Mouse (Mus musculus): ENCODE measurements at regions not wholly inside any gene's neighbourhood (a gene's known extent, or its start where the extent isn't known, plus 50 kb on each side); places are given as distances from the start of the nearest gene placed in this dataset.
A peak's percentile ranks its signal among the peaks of the same experiment; 100 is the strongest.
"Not testable (repeated sequence)": the region's sequence is repeated elsewhere in the genome, so short reads cannot be mapped to it uniquely, and the experiment has no call there.

DNA sequence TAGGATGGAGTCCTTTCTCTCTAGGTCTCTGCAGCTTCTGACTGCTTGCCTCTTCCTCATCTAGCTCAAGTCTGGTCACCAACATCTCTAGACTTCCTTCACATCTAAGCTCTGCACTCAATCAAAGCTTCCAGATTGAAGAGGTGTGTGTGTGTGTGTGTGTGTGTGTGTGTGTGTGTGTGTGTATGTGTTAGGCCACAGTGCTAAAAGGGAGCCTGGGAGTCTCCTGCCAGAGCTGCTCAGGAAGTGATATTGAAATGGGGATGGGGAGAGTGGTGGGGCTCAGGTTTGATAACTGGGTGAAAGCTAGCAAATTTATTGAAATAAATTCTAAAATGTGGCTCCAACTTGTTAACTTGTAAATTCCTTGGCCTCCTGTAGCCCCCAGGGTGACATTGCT lies 73.3 kb downstream of the Gm31371 start:
- DNase-seq (ENCODE audit: low spot score in 2 of 2), result peak in 1 of 2 experiments; percentile 22

DNA sequence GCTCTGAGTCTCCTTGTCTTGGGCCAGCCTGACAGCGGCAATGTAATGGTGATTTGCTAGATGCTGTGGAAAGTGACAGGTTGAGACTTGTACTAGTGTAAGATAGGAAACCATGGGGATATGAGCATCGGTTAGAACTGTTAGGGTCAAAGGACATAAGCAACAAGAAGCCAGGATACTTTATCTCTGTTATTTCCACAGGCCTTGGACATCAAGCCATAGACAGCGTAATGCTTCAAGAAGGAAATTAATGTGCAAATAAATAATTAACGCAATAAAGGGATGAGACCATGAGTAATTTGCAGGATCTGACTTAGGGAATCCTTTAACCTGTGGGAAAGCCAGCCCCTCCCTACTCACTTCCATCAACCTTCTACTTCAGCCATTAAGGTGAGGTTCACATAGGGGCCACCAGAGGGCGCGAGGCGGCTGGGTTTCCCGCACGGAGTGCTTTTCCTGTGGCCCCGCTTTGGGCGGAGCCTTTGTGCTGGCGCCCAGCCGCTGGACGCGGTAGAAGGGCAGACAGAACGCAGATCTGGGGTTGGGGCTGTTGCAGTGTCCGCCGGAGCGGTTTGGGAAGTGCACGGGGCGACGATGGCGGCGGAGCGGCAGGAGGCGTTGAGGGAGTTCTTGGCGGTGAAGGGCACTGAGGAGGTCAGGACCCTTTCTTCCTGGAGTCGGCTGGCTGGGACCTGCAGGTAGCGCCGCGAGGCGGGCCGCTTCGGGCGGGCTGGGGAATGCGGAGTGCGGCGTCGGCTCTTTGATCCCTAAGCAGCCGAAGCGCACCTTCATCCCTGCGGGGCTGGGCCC lies 76.5 kb downstream of the Gm31371 start:
- DNase-seq (ENCODE audit: low spot score in 2 of 2), result peak; percentile 27 to 55

DNA sequence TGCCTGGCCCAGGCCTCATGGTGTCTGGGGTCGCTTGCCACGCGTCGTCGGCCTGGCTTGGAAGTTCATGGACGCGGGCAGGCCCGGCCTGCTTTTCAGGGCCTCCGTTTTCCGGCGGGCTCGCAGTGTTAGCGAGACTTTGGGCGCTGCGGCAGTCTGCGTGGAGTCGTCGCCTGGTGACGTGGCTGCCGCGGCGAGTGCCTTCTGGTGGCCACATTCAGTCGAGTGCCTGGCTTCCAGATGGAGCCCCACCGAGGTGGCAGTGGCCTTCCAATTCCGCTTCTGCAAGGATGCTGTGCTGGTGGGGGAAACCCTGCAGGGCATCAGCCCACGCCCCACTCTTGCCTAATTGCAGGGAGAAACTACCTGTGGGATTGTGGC lies 77.1 kb downstream of the Gm31371 start:
- DNase-seq (ENCODE audit: low spot score in 2 of 2), result not testable (repeated sequence)

- peak; percentile 26 to 44 for DNase-seq (ENCODE audit: low spot score in 2 of 2)
Observed at GRCm38 (mm10) chr8:20008106-20008505, 104.9 kb downstream of the Gm31371 start.

DNA sequence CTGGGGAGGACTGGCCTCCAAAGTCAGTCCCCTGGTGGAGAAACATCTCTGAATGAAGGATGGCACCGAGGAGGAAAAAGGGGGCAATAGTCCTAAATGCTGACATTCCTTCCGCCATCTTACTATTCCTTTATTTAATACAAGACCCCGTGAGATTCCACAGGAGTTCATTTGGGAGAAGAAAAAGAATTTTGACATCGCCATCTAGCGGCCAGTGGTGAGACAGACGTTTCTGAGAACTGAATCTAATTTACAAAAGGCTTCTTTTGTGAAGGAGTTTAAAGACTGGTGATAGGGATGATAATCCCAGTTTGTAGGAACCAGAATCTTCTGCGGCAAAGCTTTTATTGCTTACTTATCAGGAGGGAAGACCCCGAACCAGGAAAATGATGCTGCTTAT lies 107.8 kb downstream of the Gm31371 start:
- DNase-seq (ENCODE audit: low spot score in 2 of 2), result not testable (repeated sequence)

GRCm38 (mm10) chr8:20013278-20013677 lies 110.1 kb downstream of the Gm31371 start:
- not testable (repeated sequence) for DNase-seq (ENCODE audit: low spot score in 2 of 2)

DNA sequence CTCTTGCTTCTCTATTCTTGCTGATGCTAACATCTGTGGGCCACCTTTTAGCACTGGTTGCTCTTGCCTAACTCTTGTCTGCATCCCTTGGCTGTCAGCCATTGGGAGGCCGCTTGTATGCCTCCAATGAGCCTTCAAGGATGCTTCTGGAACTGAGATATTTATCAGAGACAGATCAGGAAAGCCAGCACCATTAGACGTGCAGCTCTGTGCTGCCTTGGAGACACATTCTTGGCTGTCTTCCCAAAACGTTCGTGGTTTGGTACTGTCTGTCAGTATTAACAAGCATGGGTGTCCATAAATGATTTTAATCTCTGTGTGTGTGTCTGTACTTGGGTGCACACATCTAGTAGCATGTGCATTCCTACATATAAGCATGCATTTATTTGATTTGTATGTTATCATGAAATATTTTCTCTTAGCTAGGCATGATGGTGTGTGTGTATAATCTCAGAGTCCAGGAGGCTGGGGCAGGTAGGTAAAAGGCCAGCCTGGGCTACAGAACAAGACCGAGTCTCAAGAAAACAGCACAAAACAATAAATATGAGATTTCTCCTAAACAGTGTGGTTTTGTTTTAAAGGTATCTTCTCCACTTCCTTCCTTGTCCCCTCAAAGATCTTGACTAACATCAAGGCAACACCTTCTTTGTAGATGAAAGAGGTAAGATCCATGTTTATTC lies 111.4 kb downstream of the Gm31371 start:
- DNase-seq (ENCODE audit: low spot score in 2 of 2), result not testable (repeated sequence)

GRCm38 (mm10) chr8:20015411-20016081 lies 112.4 kb downstream of the Gm31371 start:
- not testable (repeated sequence) for DNase-seq (ENCODE audit: low spot score in 2 of 2)

DNA sequence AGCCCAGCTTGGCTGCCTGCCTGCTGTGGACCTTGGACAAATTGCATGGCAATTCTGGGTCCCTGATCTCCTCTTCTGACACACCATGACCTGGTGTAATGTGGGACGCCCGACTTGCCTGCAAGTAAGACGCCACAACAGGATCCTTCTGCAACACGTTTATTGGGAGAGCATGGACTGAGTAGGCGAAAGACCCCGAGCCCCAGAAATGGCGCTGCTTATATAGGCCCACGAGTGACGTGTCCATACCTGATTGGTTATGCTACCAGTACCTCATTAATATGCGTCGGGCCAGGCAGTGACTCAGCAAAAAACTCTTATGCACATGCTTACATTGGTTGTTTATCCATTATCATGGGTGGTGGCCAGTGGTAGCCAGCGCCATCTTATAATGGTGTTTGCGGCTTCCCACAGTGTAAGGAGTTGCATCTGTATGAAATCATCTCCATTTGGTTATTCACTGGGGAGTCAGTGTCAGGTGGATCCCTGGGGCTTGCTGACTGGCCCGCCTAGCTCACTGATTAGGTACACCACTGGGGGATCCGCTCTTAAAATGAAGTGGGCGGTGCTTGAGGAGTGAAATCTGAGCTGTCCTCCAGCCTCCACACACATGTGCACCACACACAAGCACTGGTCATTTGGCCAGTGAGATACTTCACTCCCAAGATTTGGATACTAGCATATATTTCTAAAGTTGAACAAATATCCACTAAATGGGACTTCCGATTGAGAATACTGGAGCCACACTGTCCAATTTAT lies 113.1 kb downstream of the Gm31371 start:
- DNase-seq (ENCODE audit: low spot score in 2 of 2), result peak; percentile 21 to 37

GRCm38 (mm10) chr8:20025521-20025920 lies 122.3 kb downstream of the Gm31371 start:
- not testable (repeated sequence) for DNase-seq (ENCODE audit: low spot score in 2 of 2)

DNA sequence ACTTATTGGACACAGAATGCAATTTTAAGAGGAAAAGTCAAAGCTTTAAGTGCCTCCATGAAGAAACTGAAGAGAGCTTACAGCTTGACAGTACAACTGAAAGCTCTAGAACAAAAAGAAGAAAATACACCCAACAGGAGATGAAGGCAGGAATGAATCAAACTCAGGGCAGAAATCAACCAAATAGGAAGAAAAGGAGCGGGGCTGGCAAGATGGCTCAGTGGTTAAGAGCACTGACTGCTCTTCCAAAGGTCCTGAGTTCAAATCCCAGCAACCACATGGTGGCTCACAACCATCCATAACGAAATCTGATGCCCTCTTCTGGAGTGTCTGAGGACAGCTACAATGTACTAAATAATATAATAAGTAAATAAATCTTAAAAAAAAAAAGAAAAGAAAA lies 124.8 kb downstream of the Gm31371 start:
- peak in 1 of 2 experiments; percentile 29 for DNase-seq (ENCODE audit: low spot score in 2 of 2)

DNA sequence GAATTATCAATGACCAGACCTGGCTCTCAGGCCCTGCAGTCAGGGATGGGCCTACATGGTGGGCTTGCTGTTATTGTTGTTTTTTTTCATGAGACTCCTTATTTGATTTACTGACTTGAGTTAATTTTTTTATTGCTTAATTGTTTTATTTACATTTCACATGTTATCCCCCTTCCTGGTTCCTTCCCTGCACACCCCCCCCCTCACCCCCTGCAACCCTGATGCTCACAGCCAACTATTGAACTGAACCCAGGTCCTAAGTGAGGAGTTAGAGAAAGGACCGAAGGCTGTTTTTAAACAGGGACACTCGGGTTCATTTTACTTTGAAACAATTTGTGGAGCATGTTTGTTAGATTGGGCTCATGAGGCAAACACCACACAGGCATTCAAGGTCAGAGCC lies 126.9 kb downstream of the Gm31371 start:
- not testable (repeated sequence) for DNase-seq (ENCODE audit: low spot score in 2 of 2)

DNA sequence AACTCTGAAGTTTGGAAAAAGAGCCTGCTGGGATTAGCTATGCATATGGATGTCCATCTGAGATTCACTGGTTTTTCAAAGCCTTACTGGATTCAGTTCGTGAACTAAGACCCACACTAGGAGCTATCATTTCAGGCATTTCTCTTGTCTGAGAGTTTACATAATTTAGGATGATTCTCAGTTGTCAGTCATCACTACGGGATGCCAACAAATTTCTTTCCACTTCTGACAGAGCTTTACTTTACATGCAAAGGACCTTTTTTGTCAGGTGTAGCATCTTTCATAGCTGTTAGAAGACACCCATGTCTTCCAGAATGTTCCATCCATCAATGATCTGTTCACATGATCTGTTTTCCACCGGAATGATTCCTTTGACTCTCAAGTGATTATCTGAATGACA lies 154.4 kb downstream of the Gm31371 start:
- peak in 1 of 2 experiments; percentile 3 for DNase-seq (ENCODE audit: low spot score in 2 of 2)

DNA sequence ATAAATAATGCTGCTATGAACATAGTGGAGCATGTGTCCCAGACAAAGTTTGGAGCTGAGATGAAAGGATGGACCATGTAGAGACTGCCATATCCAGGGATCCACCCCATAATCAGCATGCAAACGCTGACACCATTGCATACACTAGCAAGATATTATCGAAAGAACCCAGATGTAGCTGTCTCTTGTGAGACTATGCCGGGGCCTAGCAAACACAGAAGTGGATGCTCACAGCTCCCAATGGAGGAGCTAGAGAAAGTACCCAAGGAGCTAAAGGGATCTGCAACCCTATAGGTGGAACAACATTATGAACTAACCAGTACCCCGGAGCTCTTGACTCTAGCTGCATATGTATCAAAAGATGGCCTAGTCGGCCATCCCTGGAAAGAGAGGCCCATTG lies 194.9 kb downstream of the Gm31371 start:
- not testable (repeated sequence) for DNase-seq (ENCODE audit: low spot score in 2 of 2)

- not testable (repeated sequence) for DNase-seq (ENCODE audit: low spot score in 2 of 2)
Observed at GRCm38 (mm10) chr8:20100241-20100640, 197.0 kb downstream of the Gm31371 start.

DNA sequence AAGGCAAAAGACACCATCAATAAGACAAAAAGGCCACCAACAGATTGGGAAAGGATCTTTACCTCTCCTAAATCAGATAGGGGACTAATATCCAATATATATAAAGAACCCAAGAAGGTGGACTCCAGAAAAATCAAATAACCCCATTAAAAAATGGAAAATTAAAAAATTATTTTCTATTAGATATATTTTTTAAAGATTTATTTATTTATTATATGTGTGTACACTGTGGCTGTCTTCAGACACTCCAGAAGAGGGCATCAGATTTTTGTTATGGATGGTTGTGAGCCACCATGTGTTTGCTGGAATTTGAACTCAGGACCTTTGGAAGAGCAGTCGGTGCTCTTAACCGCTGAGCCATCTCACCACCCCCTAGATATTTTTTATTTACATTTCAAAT lies 199.2 kb downstream of the Gm31371 start:
- DNase-seq (ENCODE audit: low spot score in 2 of 2), result not testable (repeated sequence)

GRCm38 (mm10) chr8:20107154-20107553 lies 204.0 kb downstream of the Gm31371 start:
- not testable (repeated sequence) for DNase-seq (ENCODE audit: low spot score in 2 of 2)

DNA sequence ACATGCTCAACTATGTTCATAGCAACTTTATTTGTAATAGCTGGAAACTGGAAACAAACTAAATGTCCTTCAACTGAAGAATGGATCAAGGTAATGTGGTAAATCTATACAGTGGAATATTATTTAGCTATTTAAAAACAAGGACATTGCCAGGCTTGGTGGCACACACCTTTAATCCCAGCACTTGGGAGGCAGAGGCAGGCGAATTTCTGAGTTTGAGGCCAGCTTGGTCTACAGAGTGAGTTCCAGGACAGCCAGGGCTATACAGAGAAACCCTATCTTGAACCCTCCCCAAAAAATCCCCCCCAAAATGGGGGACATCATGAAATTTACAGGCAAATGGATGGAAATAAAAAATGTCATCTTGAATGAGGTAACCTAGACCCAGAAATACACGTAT lies 213.6 kb downstream of the Gm31371 start:
- DNase-seq (ENCODE audit: low spot score in 2 of 2), result not testable (repeated sequence)

DNA sequence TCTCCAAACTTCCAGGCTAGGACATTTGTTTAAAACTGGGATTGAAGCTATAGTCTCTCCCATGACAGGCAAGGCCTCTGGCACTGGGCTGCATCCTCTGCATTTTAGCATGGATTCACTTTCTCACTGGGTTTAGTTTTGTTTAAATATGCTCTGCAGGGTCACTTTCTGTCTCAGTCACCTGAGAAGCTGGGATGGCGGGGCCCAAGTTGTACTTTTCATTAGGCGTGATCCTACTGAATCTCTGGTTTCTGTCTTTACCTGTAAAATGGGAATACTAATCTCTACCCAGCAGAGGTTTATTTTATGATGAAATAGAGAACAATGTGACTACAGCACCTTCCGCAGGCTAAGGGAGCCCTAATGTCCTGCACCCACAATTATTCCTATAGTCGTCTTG lies 216.4 kb downstream of the Gm31371 start:
- DNase-seq (ENCODE audit: low spot score in 2 of 2), result not testable (repeated sequence)

GRCm38 (mm10) chr8:20120186-20120585 lies 217.0 kb downstream of the Gm31371 start:
- DNase-seq (ENCODE audit: low spot score in 2 of 2), result not testable (repeated sequence)

- DNase-seq (ENCODE audit: low spot score in 2 of 2), result not testable (repeated sequence)
Observed at GRCm38 (mm10) chr8:20121391-20121909, 218.3 kb downstream of the Gm31371 start.
